Mouse (Mus musculus) spleen, adult 2 months (tissue): ENCODE data around the gene Mtfr2.

Experiments
- CTCF ChIP-seq: fragments of 200-500 bp; IDR thresholded peaks from 2 replicates; pipeline ENCODE4 v1.5.1; 2011; ENCODE audit warnings: mild to moderate bottlenecking, inconsistent platforms; ENCODE audit not compliant: insufficient read depth, insufficient read length, insufficient replicate concordance; ENCODE audit errors: extremely low read depth
- POLR2A ChIP-seq: fragments of 200-500 bp; IDR thresholded peaks from 2 replicates; pipeline ENCODE4 v1.6.1; 2011; ENCODE audit warnings: low read depth, low read length, inconsistent platforms

- TF ChIP-seq CTCF: no peak
- TF ChIP-seq POLR2A: no peak
Measured at GRCm38 (mm10) chr10:20408336-20408735, 60.8 kb downstream of the Mtfr2 start.
